Mouse (Mus musculus) forebrain, postnatal 0 days (tissue): ENCODE data around the gene Slc7a10. TPM values are rescaled to one million over a fixed set of nuclear protein-coding genes. Genes with fewer than 3 reads are reported as not detected.

ENCODE experiments used
- ATAC-seq: fragments of 200-750 bp; cut with Nextera tagmentation; 2 replicates; pipeline ENCODE4 v1.8.0; 2017; ENCODE audit warnings: mild to moderate bottlenecking, moderate library complexity
- DNase-seq: peaks from one replicate; pipeline ENCODE4 v3.0.0-alpha.2; 2015
- H3K27ac ChIP-seq: fragments of 300-500 bp; sonication (generic); 2 replicates; pipeline ENCODE4 v1.5.1; 2014; ENCODE audit warnings: low read depth, mild to moderate bottlenecking, antibody characterized with exemption, low read length, moderate library complexity, mixed read lengths
- H3K27me3 ChIP-seq: fragments of 300-500 bp; sonication (generic); 2 replicates; pipeline ENCODE4 v1.6.1; 2014; ENCODE audit warnings: mild to moderate bottlenecking, low read length, mixed read lengths; ENCODE audit not compliant: insufficient read depth
- H3K36me3 ChIP-seq: fragments of 300-500 bp; sonication (generic); 2 replicates; pipeline ENCODE4 v1.6.1; 2014; ENCODE audit warnings: mild to moderate bottlenecking, moderate library complexity; ENCODE audit not compliant: insufficient read depth
- H3K4me1 ChIP-seq: fragments of 300-500 bp; sonication (generic); 2 replicates; pipeline ENCODE4 v1.6.1; 2014; ENCODE audit warnings: antibody characterized with exemption; ENCODE audit not compliant: insufficient read depth
- H3K4me2 ChIP-seq: fragments of 300-500 bp; sonication (generic); 2 replicates; pipeline ENCODE4 v1.6.1; 2014; ENCODE audit warnings: low read depth, mild to moderate bottlenecking, moderate library complexity
- H3K4me3 ChIP-seq: fragments of 300-500 bp; sonication (generic); 2 replicates; pipeline ENCODE4 v1.5.1; 2014; ENCODE audit warnings: low read depth, low read length, mixed read lengths
- H3K9ac ChIP-seq: fragments of 300-500 bp; sonication (generic); 2 replicates; pipeline ENCODE4 v1.6.1; 2014; ENCODE audit warnings: mild to moderate bottlenecking
- H3K9me3 ChIP-seq: fragments of 300-500 bp; sonication (generic); 2 replicates; pipeline ENCODE4 v1.6.1; 2016; ENCODE audit warnings: low read length
- CTCF ChIP-seq: sonication (generic); IDR thresholded peaks from 2 replicates; pipeline ENCODE4 v1.5.1; 2016; ENCODE audit warnings: antibody characterized with exemption, control low read depth, low read depth
- WGBS: fragments of 180-500 bp; shearing (Covaris S2); extraction: QIAGEN DNeasy Blood & Tissue Kit; methylation state at CpG from one replicate; pipeline ENCODE4 v1.1.7; 2014; 5-methylcytosine and 5-hydroxymethylcytosine counted together
- polyA plus RNA-seq: library from polyadenylated mRNA; unstranded; fragments of >200 nt; fragmentation: Nextera tagmentation; extraction: Ambion mirVana; gene quantifications from 2 replicates; pipeline ENCODE4 v1.2.1, GENCODE M21; 2015
- total RNA-seq: library from RNA; depleted of rRNA; stranded (reverse); fragments of >200 nt; gene quantifications from 2 replicates; pipeline ENCODE4 v1.2.3, GENCODE M21; 2014

Slc7a10 gene
- total and polyA plus RNA-seq, 2 experiments from 2014 or later = 12.7 to 15.2 TPM

- ATAC-seq = no peak
These were observed 41.1 kb upstream of the Slc7a10 start for GRCm38 (mm10) chr7:35145068-35145467.

DNA sequence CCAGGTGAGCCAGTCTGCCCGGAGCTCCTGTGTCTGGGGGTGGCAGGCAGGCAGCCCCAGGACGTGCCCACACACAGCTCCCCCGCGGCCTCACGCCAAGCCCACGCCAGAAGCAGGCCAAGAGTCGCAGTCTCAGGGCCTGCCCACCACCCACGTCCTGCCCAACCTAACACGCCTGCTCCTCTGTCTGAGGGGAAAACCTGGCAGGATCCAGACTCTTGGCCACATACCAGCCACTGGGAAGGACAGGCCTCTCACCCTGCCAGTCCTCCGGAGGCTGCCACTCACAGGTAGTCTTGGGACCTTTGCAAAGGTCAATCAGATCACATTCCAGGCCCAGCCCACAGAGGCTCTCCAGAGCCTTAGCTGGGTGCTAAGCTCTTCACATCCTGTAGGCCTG lies 39.9 kb upstream of the Slc7a10 start:
- DNase-seq = no peak
- Histone ChIP-seq H3K9me3 (no peaks in the 10 kb centered on the region), H3K27ac (no peak overlapping the region), H3K9ac (no peak overlapping the region), H3K4me2 (no peak overlapping the region), H3K36me3 (no peaks in the 10 kb centered on the region), H3K4me1 (no peaks in the 10 kb centered on the region), H3K4me3 (no peak overlapping the region), H3K27me3 (no peaks in the 10 kb centered on the region)
- 77% methylated on average over 10 of the region's 10 CpGs for WGBS
- no peak for ATAC-seq
- no peak for TF ChIP-seq CTCF

More at GRCm38 (mm10) chr7:35145068-35145467, 41.1 kb upstream of the Slc7a10 start:
- Histone ChIP-seq H3K36me3 (no peaks in the 10 kb centered on the region), H3K9ac (no peak overlapping the region), H3K4me2 (no peak overlapping the region), H3K27me3 (no peaks in the 10 kb centered on the region), H3K27ac (no peak overlapping the region), H3K4me1 (no peaks in the 10 kb centered on the region), H3K9me3 (no peaks in the 10 kb centered on the region), H3K4me3 (no peak overlapping the region)
- no peak for DNase-seq
- WGBS = 90% methylated on average over 9 of the region's 9 CpGs
- TF ChIP-seq CTCF = no peak

- 75% methylated on average over 15 of the region's 15 CpGs for WGBS
- no peaks in the 10 kb centered on the region for H3K4me1 ChIP-seq
- no peak for TF ChIP-seq CTCF
- no peaks in the 10 kb centered on the region for H3K27me3 ChIP-seq
- no peak overlapping the region for H3K4me2 ChIP-seq
- ATAC-seq (no peak), DNase-seq (no peak)
- no peak overlapping the region for H3K9ac ChIP-seq
- H3K4me3 ChIP-seq = no peak overlapping the region
- H3K27ac ChIP-seq = no peak overlapping the region
- H3K36me3 ChIP-seq = no peaks in the 10 kb centered on the region
- no peaks in the 10 kb centered on the region for H3K9me3 ChIP-seq
These were observed 36.4 kb upstream of the Slc7a10 start for GRCm38 (mm10) chr7:35149616-35150433.

GRCm38 (mm10) chr7:35150860-35151259 lies 35.3 kb upstream of the Slc7a10 start:
- no peaks in the 10 kb centered on the region for H3K4me1 ChIP-seq
- H3K4me2 ChIP-seq = no peak overlapping the region
- H3K9ac ChIP-seq = no peak overlapping the region
- H3K27me3 ChIP-seq = no peaks in the 10 kb centered on the region
- DNase-seq (no peak), ATAC-seq (no peak)
- no peak overlapping the region for H3K4me3 ChIP-seq
- no peak overlapping the region for H3K27ac ChIP-seq
- H3K9me3 ChIP-seq = no peaks in the 10 kb centered on the region
- 77% methylated on average over 5 of the region's 5 CpGs for WGBS
- no peaks in the 10 kb centered on the region for H3K36me3 ChIP-seq
- TF ChIP-seq CTCF = no peak

DNA sequence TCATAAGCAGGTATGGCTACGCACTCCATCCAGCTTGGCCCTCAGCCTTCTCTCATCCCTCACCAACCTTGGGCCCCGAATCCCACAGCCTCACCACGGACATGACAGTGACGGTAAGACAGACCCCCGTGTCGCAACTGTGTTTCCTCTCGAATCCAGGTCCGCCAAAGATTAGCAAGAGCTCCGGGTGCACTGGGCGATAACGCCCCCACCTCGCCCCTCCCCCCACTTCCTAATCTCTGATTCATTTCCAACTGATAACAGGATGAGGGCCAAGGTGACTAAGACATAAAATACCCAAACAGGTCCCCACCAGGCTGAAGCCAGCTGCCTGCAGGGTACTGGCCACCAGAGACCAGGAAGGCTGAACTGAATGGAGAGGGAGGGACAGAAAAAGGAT lies 31.7 kb upstream of the Slc7a10 start:
- H3K4me1 ChIP-seq = no peaks in the 10 kb centered on the region
- H3K27me3 ChIP-seq = no peaks in the 10 kb centered on the region
- H3K27ac ChIP-seq = no peak overlapping the region
- DNase-seq (no peak), ATAC-seq (no peak)
- H3K36me3 ChIP-seq = no peaks in the 10 kb centered on the region
- no peak overlapping the region for H3K4me2 ChIP-seq
- H3K9me3 ChIP-seq = no peaks in the 10 kb centered on the region
- TF ChIP-seq CTCF = no peak
- H3K9ac ChIP-seq = no peak overlapping the region
- WGBS = 82% methylated on average over 12 of the region's 12 CpGs
- no peak overlapping the region for H3K4me3 ChIP-seq

- Histone ChIP-seq H3K9ac (no peak overlapping the region), H3K4me1 (no peaks in the 10 kb centered on the region), H3K27ac (no peak overlapping the region), H3K4me3 (no peak overlapping the region), H3K9me3 (no peaks in the 10 kb centered on the region), H3K36me3 (no peaks in the 10 kb centered on the region), H3K4me2 (no peak overlapping the region), H3K27me3 (no peaks in the 10 kb centered on the region)
- TF ChIP-seq CTCF = no peak
- no peak for ATAC-seq
- 80% methylated on average over 16 of the region's 16 CpGs for WGBS
- DNase-seq = no peak
These were observed 29.4 kb upstream of the Slc7a10 start for GRCm38 (mm10) chr7:35156561-35157477.

DNA sequence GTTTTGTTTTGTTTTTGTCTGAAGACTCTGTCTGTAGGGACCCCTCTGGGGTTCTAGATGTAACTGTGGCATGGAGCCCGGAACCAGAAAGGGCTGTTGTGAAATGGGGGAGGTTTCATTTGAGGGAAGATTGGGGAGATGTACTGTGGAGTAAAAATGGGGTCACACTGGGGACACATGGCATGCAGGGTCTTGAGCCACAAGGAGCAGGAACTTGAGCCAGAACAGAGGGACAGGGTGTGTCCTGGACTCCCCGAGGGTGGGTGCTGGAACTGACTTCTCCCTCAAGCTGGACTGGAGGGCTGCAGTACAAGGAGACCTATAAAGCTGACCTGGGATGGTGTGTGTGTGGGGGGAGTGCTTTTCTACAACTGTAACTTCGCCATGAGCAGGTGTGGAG lies 28.7 kb upstream of the Slc7a10 start:
- TF ChIP-seq CTCF = no peak
- no peaks in the 10 kb centered on the region for H3K36me3 ChIP-seq
- no peaks in the 10 kb centered on the region for H3K27me3 ChIP-seq
- no peaks in the 10 kb centered on the region for H3K4me1 ChIP-seq
- H3K9ac ChIP-seq = no peak overlapping the region
- H3K27ac ChIP-seq = no peak overlapping the region
- DNase-seq = no peak
- no peak overlapping the region for H3K4me3 ChIP-seq
- no peaks in the 10 kb centered on the region for H3K9me3 ChIP-seq
- ATAC-seq = no peak
- WGBS = 81% methylated on average over 3 of the region's 3 CpGs
- H3K4me2 ChIP-seq = no peak overlapping the region
